Mouse (Mus musculus): ENCODE results near the gene Esp18.

Gene Esp18

DNA sequence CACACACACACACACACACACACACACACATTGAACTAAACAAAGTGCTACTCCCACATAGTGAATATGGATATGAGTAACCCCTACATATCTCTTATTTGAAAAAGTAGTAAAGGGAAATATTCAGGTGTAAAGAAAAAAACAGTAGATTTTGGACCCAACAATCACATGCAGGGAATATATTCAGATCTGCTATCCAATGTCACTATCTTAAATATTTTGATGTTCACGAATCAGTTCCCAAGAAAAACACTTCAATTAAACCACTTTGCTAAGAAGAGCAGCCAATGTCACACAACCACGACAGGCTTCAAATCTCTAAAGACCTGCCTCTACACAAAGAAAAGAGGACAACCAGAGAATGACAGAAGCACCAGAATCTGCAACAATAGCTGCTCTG is at the start of gene Esp18:
TSS of gene Esp18 (plus strand) at position 301 of the 400 bp plus-strand sequence.
- in situ Hi-C loops (cut with MboI, MseI): no loop called here

DNA sequence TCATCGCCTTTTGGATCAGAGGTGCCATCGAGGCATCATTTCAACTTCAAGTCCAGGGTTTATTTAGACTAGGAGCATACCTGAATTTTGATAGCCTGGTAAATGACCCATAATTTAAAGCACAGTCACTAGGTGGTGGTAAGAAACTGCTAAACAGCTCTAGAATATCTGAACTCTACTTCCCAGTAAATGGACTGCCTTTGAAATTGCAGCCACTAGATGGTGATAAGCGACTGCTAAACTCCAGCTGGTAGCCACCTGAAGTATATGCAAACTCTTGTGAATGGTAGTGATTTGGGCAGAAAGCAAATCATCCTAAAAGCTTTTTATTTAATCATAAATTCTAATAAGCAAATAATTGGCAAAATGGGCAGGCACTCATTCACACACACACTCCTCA is 42.8 kb upstream of the Esp18 start:
- in situ Hi-C loops (cut with MboI, MseI): no loop called here
